Mouse (Mus musculus): ENCODE results near the gene Fryl.

GRCm38 (mm10) chr5:73292502-73293457 lies 36.4 kb upstream of the Fryl start, which contains the start of gene Ociad1:
- no peak for TF ChIP-seq CTCF (IDR thresholded peaks at IDR 0.05; ENCODE audit: borderline replicate concordance, control insufficient read depth, extremely low read depth, insufficient read depth, low read length, poor library complexity)
- peak; percentile 90 for TF ChIP-seq POLR2A (IDR thresholded peaks at IDR 0.05; ENCODE audit: control insufficient read depth, extremely low read depth, insufficient read depth, low read length, poor library complexity)
